Mouse (Mus musculus) bone marrow, adult 2 months (tissue): ENCODE measurements at regions not wholly inside any gene's neighbourhood (a gene's known extent, or its start where the extent isn't known, plus 50 kb on each side); places are given as distances from the start of the nearest gene placed in this dataset.

Experiments used
- CTCF ChIP-seq: fragments of 200-500 bp; IDR thresholded peaks from 2 replicates; pipeline ENCODE4 v1.5.1; 2011; ENCODE audit warnings: low read length, control low read depth; ENCODE audit not compliant: control insufficient read depth, insufficient read depth
- POLR2A ChIP-seq: fragments of 200-500 bp; IDR thresholded peaks from 2 replicates; pipeline ENCODE4 v1.6.1; 2011; ENCODE audit warnings: low read depth, mild to moderate bottlenecking, control low read depth, low read length, borderline replicate concordance; ENCODE audit not compliant: control insufficient read depth

DNA sequence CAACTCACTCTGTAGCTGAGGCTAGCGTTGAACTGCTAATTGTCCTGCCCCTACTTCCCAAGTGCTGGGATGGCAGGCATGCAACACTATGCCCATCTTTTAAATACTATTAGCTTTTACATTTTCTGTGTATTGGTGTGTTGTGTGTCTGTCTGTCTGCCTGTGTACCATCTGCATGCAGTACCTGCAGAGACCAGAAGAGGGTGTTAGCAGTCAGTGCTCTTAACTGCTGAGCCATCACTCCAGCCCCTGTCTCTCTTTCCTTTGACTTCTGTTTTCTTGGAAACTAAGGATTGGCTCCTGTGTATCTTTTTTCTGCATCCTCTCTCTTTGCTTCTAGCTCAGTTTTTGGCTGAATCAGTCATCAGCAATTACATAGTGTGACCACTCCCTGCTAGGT is 66.8 kb upstream of the Kdm7a start:
- TF ChIP-seq POLR2A (no peak), CTCF (no peak)
